Mouse (Mus musculus): ENCODE measurements around the gene Adal.
A peak's percentile ranks its signal among the peaks of the same experiment; 100 is the strongest.

DNA sequence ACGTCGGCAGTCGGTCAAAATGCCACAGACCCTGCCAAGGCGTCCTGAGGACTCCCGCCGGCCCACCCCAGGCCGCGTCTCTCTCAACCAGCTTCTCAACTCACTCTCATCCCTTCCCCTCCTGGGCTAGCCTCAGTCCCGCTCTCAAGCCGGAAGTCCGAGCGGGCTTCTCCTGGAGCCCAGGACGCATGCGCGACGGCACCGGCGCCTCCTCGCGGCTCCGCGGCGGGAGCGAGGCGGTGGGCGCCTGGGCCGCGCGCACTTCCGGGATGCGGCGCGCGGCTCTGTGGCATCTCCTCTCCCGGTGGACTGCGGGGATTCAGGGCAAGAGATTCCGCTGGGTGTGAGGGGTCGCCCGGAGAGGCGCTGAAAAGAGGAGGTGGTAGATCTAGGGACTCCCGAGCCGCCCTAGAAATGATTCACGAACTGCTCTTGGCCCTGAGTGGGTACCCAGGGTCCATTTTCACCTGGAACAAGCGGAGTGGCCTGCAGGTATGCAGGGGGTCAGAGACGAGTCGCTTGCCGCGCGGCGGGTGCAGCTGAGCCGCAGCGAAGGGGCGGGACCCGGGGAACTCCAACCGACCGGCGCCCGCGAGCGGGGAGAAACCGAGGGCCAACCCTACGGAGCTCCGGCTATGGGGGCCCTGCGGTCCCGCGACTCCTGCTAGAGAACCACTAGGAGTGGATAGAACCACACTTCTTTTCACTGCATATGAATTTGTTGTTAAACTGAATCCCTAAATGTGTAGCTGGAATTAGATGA is 30.9 kb downstream of the Adal start, which contains the start of gene Zscan29:
- TF ChIP-seq POLR2A (IDR thresholded peaks at IDR 0.05; ENCODE audit: low read depth, low read length) (peak; percentile 37), CTCF (conservative IDR thresholded peaks at IDR 0.05; ENCODE audit: insufficient read depth, insufficient read length, low read depth, low read length) (no peak)

Data from kidney, adult 2 months (tissue).